Mouse (Mus musculus): ENCODE data around the gene Gsk3a.

GRCm38 (mm10) chr7:25263968-25264870 is 26.6 kb upstream of the Gsk3a start:
- TF ChIP-seq CTCF (IDR thresholded peaks at IDR 0.05; ENCODE audit: low read depth, low read length) (no peak), POLR2A (IDR thresholded peaks at IDR 0.05; ENCODE audit: borderline replicate concordance, low read depth, low read length) (no peak)
